Mouse (Mus musculus) CH12.LX (cell line): ENCODE results near the gene Kantr. TPM values are rescaled to one million over a fixed set of nuclear protein-coding genes. Genes with fewer than 3 reads are reported as not detected.
A peak's percentile ranks its signal among the peaks of the same experiment; 100 is the strongest.
"Not testable (repeated sequence)": the region's sequence is repeated elsewhere in the genome, so short reads cannot be mapped to it uniquely, and the experiment has no call there.

ENCODE experiments used
- DNase-seq: peaks from one replicate; pipeline ENCODE4 v3.0.0-alpha.2; 2013; ENCODE audit errors: extremely low read depth
- H3K27ac ChIP-seq: 2 replicates; pipeline ENCODE4 v1.5.1; 2012; ENCODE audit warnings: low read depth, mild to moderate bottlenecking, control low read depth, moderate library complexity; ENCODE audit not compliant: insufficient read depth
- H3K27me3 ChIP-seq: replicated peaks from 2 replicates; pipeline ENCODE3; 2012; ENCODE audit warnings: inconsistent platforms
- H3K36me3 ChIP-seq, 2 experiments: replicated peaks in 1 of 2; 2 replicates each; pipeline versions ENCODE3 to v1.6.1; 2012; ENCODE audit warnings: inconsistent platforms in 1 of 2, low read length in 1 of 2, mild to moderate bottlenecking in 1 of 2, mixed read lengths in 1 of 2, moderate library complexity in 1 of 2; ENCODE audit not compliant: control insufficient read depth in 1 of 2, insufficient read depth in 1 of 2
- H3K4me1 ChIP-seq, 2 experiments: 2 replicates each; pipeline ENCODE4 v1.6.1; 2012; ENCODE audit warnings: inconsistent platforms in 1 of 2, moderate library complexity in 1 of 2; ENCODE audit not compliant: insufficient read depth in 2 of 2, control insufficient read depth in 1 of 2
- H3K4me2 ChIP-seq: 2 replicates; pipeline ENCODE4 v1.6.1; 2012; ENCODE audit warnings: low read depth, mild to moderate bottlenecking, control low read depth; ENCODE audit not compliant: poor library complexity, insufficient read depth, severe bottlenecking
- H3K4me3 ChIP-seq, 3 experiments: fragments of 150-350 bp in 1 of 3; sonication (generic) in 1 of 3; replicated peaks in 1 of 3; 2 replicates each; pipeline versions ENCODE3 to v1.5.1; 2011 to 2012; ENCODE audit warnings: low read depth in 2 of 3, low read length in 2 of 3, mild to moderate bottlenecking in 2 of 3, moderate library complexity in 2 of 3, control low read depth in 1 of 3, improper control_type of control experiment in 1 of 3, inconsistent platforms in 1 of 3, mixed read lengths in 1 of 3; ENCODE audit not compliant: poor library complexity in 1 of 3
- H3K79me2 ChIP-seq: replicated peaks from 2 replicates; pipeline ENCODE4 v1.6.1; 2012; ENCODE audit warnings: mild to moderate bottlenecking, moderate library complexity; ENCODE audit not compliant: control insufficient read depth, poor library complexity, insufficient read depth, severe bottlenecking; ENCODE audit errors: extremely low read depth
- H3K9ac ChIP-seq: 2 replicates; pipeline ENCODE4 v1.6.1; 2012; ENCODE audit warnings: low read depth, mild to moderate bottlenecking, control low read depth, moderate library complexity; ENCODE audit not compliant: insufficient read depth
- H3K9me3 ChIP-seq: replicated peaks from 2 replicates; pipeline ENCODE3; 2012; ENCODE audit warnings: low read length, inconsistent platforms, mixed read lengths
- CHD2 ChIP-seq: IDR thresholded peaks from 2 replicates; pipeline ENCODE4 v1.6.1; 2011; ENCODE audit warnings: low read length, improper control_type of control experiment
- E2F4 ChIP-seq: IDR thresholded peaks from 2 replicates; pipeline ENCODE4 v1.6.1; 2011; ENCODE audit warnings: low read depth, low read length, improper control_type of control experiment; ENCODE audit not compliant: insufficient replicate concordance
- GABPA ChIP-seq: IDR thresholded peaks from 2 replicates; pipeline ENCODE4 v1.6.1; 2012; ENCODE audit warnings: low read depth, low read length, improper control_type of control experiment, inconsistent platforms; ENCODE audit not compliant: insufficient replicate concordance
- HCFC1 ChIP-seq: IDR thresholded peaks from 2 replicates; pipeline ENCODE4 v1.6.1; 2012; ENCODE audit warnings: low read depth, mild to moderate bottlenecking, inconsistent platforms, low read length, improper control_type of control experiment
- NELFE ChIP-seq: IDR thresholded peaks from 2 replicates; pipeline ENCODE4 v1.6.1; 2011; ENCODE audit warnings: low read depth, low read length, improper control_type of control experiment
- NRF1 ChIP-seq: IDR thresholded peaks from 2 replicates; pipeline ENCODE4 v1.6.1; 2014; ENCODE audit warnings: low read depth, mild to moderate bottlenecking, inconsistent platforms, low read length, improper control_type of control experiment, moderate library complexity
- PAX5 ChIP-seq: IDR thresholded peaks from 2 replicates; pipeline ENCODE4 v1.6.1; 2012; ENCODE audit warnings: low read length, inconsistent platforms, mixed read lengths
- POLR2A ChIP-seq: IDR thresholded peaks from 2 replicates; pipeline ENCODE4 v1.6.1; 2011; ENCODE audit warnings: low read depth, mild to moderate bottlenecking, improper control_type of control experiment, low read length
- POLR2AphosphoS2 ChIP-seq: IDR thresholded peaks from 2 replicates; pipeline ENCODE4 v1.6.1; 2011; ENCODE audit warnings: low read depth, low read length, improper control_type of control experiment
- SIN3A ChIP-seq: IDR thresholded peaks from 2 replicates; pipeline ENCODE4 v1.6.1; 2012; ENCODE audit warnings: low read length, improper control_type of control experiment, inconsistent platforms
- TBP ChIP-seq: conservative IDR thresholded peaks from 2 replicates; pipeline ENCODE4 v1.6.1; 2011; ENCODE audit warnings: low read depth, low read length, improper control_type of control experiment
- ZC3H11A ChIP-seq: IDR thresholded peaks from 2 replicates; pipeline ENCODE4 v1.6.1; 2012; ENCODE audit warnings: low read depth, mild to moderate bottlenecking, inconsistent platforms, low read length, improper control_type of control experiment
- dilution Hi-C: fragments of 300-500 bp; cut with MboI; formaldehyde crosslinking; loops from 2 replicates; pipeline ENCODE4 v1.14.3; 2020; ENCODE audit warnings: low sequenced_read_pairs; ENCODE audit not compliant: extremely low pct_unique_long_range_greater_than_20kb, extremely low pct_ligation_motif_present
- in situ Hi-C: fragments of 300-500 bp; cut with MboI; formaldehyde crosslinking; loops from 3 replicates; pipeline ENCODE4 v1.14.3; 2019; ENCODE audit warnings: low sequenced_read_pairs, low pct_ligation_motif_present, low pct_unique_long_range_greater_than_20kb, mixed read lengths
- polyA plus RNA-seq: library from polyadenylated mRNA; unstranded; fragments of >175 nt; gene quantifications from 2 replicates; pipeline ENCODE4 v1.2.1, GENCODE M21; 2012; ENCODE audit warnings: low read depth; ENCODE audit not compliant: insufficient read length
- total RNA-seq, 2 experiments: library from RNA; depleted of rRNA; stranded (reverse); fragments of 300-350 nt in 1 of 2; fragments of >200 nt in 1 of 2; gene quantifications; 2 replicates each; pipeline ENCODE4 v1.2.3; 2012 to 2014

The Kantr gene
- total and polyA plus RNA-seq, 3 experiments, result 0.64 to 3.1 (median 2.7) TPM

DNA sequence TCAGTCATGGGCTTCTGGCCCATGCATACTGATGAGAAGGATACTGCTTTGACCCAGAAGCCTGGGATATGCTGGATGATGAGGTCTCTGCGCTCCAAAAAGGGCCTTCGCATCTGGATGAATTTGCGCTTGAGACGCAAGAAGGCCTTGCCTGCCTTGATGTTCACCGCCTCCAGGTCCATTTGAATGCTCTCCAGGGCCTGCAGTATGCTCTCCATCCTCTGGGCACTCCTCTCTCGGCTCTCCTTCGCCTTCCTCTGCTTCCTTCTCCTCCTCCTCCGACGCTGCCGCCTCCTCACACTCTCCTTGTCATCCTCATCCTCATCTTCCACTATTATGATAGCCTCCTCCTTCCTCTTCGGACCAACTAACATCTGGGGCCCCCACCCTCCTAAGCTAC, 14.2 kb upstream of the Kantr start:
- in situ Hi-C loops, result no loop called here

GRCm38 (mm10) chrX:152336546-152337332, 9.4 kb upstream of the Kantr start:
- Histone ChIP-seq H3K4me1 (peaks cover 0 to 14% of the 10 kb centered on the region in 2 experiments; a peak in 1 of 4 replicates), H3K79me2 (no peaks in the 10 kb centered on the region), H3K9me3 (no peaks in the 10 kb centered on the region), H3K27me3 (no peaks in the 10 kb centered on the region), H3K9ac (no peak overlapping the region), H3K27ac (no peak overlapping the region), H3K36me3 (peaks cover 17 to 41% of the 10 kb centered on the region in 2 experiments), H3K4me3 (no peak overlapping the region), H3K4me2 (no peak overlapping the region)
- in situ Hi-C loops, result no loop called here
- dilution Hi-C loops, result no loop called here
- TF ChIP-seq GABPA, result no peak
- TF ChIP-seq POLR2A, result no peak
- peak; percentile 52 for TF ChIP-seq HCFC1
- no peak for TF ChIP-seq SIN3A
- 0 out of 2 replicates have a peak, but pooled peaks have one; percentile 33 for TF ChIP-seq POLR2AphosphoS2
- no peak for TF ChIP-seq PAX5
- TF ChIP-seq NRF1, result peak; percentile 74
- TF ChIP-seq CHD2, result peak; percentile 59
- TF ChIP-seq TBP, result no peak
- no peak for TF ChIP-seq E2F4
- DNase-seq, result peak; percentile 73

More for the DNA sequence above, 14.2 kb upstream of the Kantr start:
- Histone ChIP-seq H3K27me3 (no peaks in the 10 kb centered on the region), H3K4me2 (peak overlapping the region; percentile 46), H3K36me3 (peaks cover 17 to 41% of the 10 kb centered on the region in 2 experiments), H3K27ac (no peak overlapping the region), H3K9ac (peak overlapping the region; percentile 94), H3K4me3 (peak overlapping the region; percentile 65 to 93 (median 68)), H3K4me1 (peaks cover 0 to 14% of the 10 kb centered on the region in 2 experiments; a peak in 1 of 4 replicates), H3K9me3 (no peaks in the 10 kb centered on the region), H3K79me2 (no peaks in the 10 kb centered on the region)
- no peak for TF ChIP-seq NELFE
- TF ChIP-seq NRF1, result no peak
- no peak for TF ChIP-seq ZC3H11A
- DNase-seq, result no peak
- dilution Hi-C loops, result no loop called here

DNA sequence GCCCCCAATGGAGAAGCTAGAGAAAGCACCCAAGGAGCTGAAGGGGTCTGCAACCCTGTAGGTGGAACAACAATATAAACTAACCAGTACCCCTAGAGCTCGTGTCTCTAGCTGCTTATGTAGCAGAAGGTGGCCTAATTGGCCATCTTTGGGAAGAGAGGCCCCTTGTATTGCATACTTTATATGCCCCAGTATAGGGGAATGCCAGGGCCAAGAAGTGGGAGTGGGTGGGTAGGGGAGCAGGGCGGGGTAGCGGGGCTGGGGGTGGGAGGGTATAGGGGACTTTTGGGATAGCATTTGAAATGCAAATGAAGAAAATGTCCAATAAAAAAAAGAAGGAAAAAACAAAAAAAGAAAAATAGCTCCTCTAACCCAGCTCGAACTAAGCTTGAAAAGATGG, 8.8 kb upstream of the Kantr start:
- DNase-seq, H3K9ac ChIP-seq, H3K9me3 ChIP-seq, in situ Hi-C loops, H3K27ac ChIP-seq, dilution Hi-C loops, H3K79me2 ChIP-seq, H3K27me3 ChIP-seq, H3K4me3 ChIP-seq, H3K4me2 ChIP-seq: not testable (repeated sequence)
- peaks cover 0 to 13% of the 10 kb centered on the region in 2 experiments; a peak in 1 of 4 replicates for H3K4me1 ChIP-seq
- peaks cover 17 to 41% of the 10 kb centered on the region in 2 experiments for H3K36me3 ChIP-seq
